Mouse (Mus musculus) CD4-positive naive resting alpha-beta T cell, adult 57 days (primary cell): ENCODE data around the gene Rpl3l. TPM values are rescaled to one million over a fixed set of nuclear protein-coding genes. Genes with fewer than 3 reads are reported as not detected.

Source experiments
- total RNA-seq: library from RNA; stranded (reverse); gene quantifications from one replicate; pipeline ENCODE4 v1.2.4, GENCODE M21; 2023

Gene Rpl3l
- not detected for total RNA-seq

DNA sequence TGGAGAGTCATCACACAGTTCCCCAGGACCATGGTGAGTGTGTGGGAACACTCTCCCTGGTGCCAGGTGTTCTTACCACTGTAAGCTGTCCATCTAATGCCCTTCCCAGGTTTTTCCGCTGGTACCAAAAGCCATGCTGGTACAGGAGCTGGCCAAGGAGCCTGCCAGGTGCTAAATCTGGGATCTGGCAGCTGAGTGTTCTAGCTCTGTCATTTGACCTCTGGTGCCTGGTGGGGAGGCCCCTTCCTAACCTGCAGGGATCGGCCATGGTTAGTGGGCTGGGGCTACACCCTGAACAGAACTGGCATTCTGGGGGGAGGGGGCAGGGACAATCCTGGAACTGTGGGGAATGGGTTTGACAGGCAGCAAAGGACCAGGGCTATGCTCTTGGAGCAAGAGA is at the start of gene Rpl3l:
Gene Rpl3l (plus strand): TSS at position 203 of the 400 bp plus-strand sequence.

DNA sequence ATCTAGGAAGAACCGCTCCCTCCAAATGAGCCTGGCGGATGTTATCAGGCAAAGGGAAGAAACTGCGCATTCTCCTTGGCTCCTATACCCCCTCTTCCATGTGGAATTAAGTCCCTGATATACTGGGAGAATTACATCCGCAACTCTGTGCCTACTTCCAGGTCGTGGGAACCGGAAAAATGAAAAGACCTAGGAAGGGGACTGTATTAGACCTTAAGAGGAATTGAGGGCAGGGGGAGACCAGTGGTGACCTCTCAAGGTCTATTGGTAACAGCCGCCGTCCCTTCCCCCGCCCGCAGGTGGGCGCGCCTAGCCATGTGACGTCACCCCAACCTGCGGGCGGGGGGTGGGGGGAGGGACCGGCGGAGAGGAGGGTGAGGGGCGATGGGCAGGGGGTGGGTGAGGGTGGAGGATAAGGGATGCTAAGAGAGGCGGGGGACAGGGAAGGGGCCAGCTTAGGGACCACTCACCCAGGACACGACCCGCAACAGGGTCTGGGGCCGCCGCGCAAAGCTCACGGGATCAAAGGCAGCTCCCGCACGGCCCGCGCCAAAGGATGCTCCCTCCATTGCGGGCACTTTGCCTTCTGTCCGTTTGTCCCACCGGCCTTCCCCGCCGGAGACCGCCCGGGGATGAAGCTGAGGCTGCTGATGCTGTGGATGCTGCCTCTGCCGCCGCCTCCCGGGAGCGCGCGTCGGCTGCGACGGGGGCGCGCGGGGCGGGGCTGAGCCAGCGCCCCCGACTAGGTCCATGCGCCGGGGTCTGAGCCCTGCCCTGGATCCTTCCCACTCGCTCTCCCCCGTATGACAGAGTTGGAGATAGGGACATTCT is 38.2 kb upstream of the Rpl3l start, which contains the start of gene Syngr3:
Gene Syngr3 (minus strand): TSS at position 705 of the 831 bp plus-strand sequence.

DNA sequence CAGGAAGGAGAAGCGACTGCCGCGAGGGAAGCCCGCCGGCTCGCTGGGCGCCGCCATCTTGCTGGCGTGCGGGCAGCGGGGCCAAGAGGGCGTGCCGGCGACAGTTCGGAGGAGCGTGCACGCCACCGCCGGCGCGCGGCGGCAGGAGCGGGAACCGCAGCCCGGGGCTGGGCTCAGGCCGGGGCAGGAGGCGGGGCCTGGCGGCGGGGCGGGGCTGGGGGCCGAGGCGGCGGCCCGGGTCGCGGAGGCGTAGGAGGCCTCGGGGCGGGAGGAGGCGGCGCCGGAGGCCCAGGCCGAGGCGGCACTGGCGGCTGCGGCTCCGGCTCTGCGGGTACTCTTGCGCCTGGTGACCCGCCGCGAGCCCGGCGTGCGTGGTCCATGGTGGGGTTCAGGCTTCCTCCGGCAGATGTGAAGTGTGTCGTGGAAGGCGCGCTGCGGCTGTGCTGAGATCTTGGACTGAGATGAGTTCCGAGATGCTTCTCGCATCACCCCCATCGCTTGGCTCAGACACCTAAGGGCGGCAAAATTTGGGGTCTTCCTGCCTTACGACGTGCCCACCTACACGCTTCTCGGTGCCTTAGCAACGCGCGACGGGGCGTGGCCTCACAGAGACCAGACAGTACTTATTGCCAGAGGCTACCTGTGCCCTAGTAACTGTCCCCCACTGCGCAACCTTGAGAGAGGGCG is 31.5 kb upstream of the Rpl3l start, which contains the start of the genes Gfer and Noxo1:
Gene Gfer (minus strand): TSS at position 146 of the 687 bp plus-strand sequence.
Gene Noxo1 (plus strand): TSS at position 224 of the 687 bp plus-strand sequence.

DNA sequence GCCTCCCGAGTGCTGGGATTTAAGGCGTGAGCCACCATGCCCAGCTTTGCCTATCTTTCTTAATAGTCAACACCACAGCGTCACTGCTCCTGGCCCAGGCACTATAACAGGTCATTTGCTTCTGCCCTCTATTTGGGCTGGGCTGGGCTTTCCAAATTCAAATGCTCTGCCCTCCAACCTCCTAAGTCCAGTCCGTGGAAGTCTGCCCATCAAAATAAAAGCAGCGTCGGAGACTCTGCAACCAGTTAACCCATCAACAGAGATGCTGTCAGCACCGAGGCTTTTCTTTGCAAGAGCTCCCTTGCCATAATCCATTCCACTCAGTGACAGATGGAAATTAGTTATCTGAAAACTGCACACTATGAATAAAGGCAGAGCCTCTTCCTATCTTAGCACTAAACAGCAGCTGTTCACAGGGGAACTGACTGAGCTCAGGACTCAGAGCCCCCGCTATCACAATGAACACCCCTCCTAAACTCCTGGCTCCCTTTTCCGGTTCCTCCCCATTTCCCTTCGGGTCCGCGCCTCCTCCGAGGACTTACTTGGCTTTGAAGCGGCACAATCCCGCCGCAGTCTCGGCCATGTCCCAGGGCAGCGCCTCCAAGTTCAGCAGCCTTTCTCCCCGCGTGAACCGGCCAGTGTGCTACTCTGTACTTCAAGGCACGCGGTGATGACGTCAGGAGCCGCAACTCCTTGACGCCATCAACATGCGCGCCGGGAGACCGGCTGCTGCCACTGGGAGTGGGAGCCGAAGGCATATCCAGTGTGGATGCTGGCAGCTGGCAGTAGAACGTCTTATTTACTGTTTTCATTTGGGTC is 20.4 kb upstream of the Rpl3l start, which contains the start of gene Tbl3:
Gene Tbl3 (minus strand): TSS at position 679 of the 819 bp plus-strand sequence.

DNA sequence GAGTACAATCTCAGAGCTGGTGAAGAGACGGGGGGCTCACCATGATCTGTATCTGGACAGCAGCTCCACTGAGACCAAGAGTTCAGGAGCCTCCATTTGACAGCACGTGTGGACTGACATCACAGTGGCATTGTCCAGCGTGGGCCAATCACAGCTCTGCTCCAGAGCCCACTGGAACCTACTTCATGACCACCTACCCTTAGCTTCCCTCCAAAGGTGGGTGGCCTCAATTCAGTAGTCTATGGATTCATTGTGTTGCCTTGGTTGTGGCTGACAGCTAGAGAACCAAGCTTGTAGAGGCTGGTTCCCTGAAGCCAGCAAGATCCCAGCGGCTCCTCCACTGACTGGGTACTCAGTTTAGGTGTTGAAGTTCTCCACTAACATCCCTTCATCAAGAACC is 9.7 kb upstream of the Rpl3l start, which contains the start of the genes Rnf151 and Rps2:
Gene Rnf151 (minus strand): TSS at position 121 of the 400 bp plus-strand sequence.
Gene Rps2 (plus strand): TSS at position 174 of the 400 bp plus-strand sequence.

DNA sequence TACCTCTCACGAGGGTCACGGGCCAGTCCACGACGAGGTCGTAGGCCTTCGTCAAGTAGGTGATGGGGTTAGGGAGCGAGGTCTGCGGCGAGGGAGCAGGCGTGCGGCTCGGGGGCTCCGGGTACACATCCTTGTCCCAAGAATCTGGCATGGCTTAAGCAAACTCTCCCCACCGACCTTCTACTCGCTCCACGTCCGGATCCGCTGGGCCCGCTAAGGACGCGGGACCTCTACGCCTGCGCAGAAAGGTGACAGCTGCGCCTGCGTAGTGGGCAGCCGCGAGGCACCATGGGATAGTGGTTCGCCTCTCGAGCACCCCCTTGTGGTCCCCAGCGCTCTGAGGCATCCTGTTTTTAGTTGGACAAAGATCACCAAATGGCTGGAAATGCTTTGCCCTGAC is 3.4 kb upstream of the Rpl3l start, which contains the start of gene Ndufb10:
Gene Ndufb10 (minus strand): TSS at position 295 of the 400 bp plus-strand sequence.

DNA sequence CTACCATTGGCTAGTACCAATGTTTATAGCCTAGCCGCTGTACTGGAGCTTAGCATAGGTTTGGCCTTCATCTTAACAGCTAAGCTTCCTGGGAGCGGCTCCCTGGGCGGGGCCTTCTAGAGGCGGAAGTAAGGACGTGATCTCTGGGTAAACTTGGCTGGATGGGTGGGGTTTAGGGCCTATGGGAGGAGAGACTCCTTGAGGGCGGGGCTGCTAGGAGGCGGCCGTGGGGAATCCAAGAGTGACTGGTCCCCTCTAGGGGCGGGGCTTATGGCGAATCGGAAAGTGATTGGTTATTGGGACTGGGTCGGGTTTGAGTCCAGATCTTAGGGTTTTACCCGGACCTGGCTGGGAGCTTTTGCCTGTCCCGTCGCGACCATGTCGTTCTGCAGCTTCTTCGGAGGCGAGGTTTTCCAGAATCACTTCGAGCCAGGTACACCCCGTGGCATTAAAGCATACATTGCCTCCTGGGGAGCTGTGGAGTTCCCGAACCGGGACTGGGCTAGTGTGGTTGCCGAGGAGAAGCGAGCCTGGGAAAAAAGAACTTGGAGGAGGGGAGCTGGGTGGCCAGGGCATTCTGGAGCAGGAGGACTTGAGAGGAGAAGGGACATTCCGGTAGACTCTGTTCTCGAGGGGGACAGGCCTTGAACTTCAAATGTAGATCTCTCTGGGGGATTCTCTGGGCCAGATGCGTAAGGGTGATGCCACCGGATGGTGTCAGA is 8.9 kb downstream of the Rpl3l start, which contains the start of gene Msrb1:
Gene Msrb1 (plus strand): TSS at position 313 of the 722 bp plus-strand sequence.

DNA sequence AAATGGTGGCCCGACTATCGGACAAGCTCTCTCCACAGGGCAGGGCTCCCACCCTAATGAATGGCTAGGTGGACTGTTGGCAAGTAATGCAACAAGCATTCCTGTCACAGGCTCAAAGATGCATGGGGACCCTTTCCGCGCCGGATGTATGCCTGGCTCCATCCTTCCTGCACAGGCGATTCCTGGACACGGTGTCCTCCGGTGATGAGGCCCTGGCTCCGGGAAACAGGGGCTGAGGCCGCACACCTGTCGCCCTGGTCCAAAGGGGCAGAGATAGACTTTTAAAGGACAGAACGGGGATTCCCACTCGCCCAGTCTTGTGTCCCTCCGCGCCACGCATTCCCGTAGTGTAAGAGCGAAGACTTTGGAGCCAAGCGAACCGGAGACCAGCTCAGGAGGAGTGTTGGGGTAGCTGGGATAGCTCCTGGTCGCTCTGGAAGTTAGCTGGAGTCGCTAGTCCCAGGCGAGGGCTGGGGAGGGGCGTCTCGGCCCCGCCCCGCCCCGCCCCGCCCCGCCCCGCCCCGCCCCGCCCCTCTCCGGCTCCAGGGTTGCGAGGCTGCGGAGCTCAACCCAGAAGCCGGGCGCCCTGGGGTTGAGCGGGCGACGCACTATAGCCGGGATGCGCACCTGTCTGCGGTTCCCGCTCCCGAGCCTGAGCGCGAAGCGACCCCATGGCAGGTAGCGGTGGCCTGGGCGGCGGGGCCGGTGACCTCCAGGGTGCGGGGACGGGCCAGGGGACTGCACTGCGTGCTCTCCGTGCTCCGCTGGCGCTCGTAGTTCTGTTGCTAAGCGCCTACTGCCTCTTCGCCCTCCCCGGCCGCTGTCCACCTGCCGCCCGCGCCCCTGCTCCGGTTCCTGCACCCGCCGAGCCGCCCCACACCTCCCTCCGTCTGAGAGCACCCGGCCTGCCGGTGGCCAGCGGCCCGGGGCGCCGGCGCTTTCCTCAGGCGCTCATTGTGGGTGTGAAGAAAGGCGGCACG is 25.1 kb downstream of the Rpl3l start, which contains the start of gene Hs3st6:
Gene Hs3st6 (plus strand): TSS at position 574 of the 980 bp plus-strand sequence.

Other genes with a start within 250 kb of the Rpl3l start
- 23.8 TPM for gene Mlst8, start 248.7 kb upstream of the Rpl3l start, total RNA-seq
- not detected for gene Caskin1, start 239.2 kb upstream of the Rpl3l start, total RNA-seq
- 179 TPM for gene Traf7, start 199.9 kb upstream of the Rpl3l start, total RNA-seq
- 1.5 TPM for gene Rab26, start 193.6 kb upstream of the Rpl3l start, total RNA-seq
- 107 TPM for gene Pkd1, start 178.0 kb upstream of the Rpl3l start, total RNA-seq
- 62.2 TPM for gene Tsc2, start 95.2 kb upstream of the Rpl3l start, total RNA-seq
- 4.5 TPM for gene Nthl1, start 95.1 kb upstream of the Rpl3l start, total RNA-seq
- 0.74 TPM for gene Slc9a3r2, start 77.5 kb upstream of the Rpl3l start, total RNA-seq
- not detected for gene Npw, start 69.4 kb upstream of the Rpl3l start, total RNA-seq
- gene Zfp598, start 58.1 kb upstream of the Rpl3l start, total RNA-seq, result 65.9 TPM
- not detected for gene Syngr3, start 37.9 kb upstream of the Rpl3l start, total RNA-seq
- 19.5 TPM for gene Gfer, start 31.7 kb upstream of the Rpl3l start, total RNA-seq
- gene Noxo1, start 31.6 kb upstream of the Rpl3l start, total RNA-seq, result 3.9 TPM
- gene Tbl3, start 20.2 kb upstream of the Rpl3l start, total RNA-seq, result 24.9 TPM
- not detected for gene Rnf151, start 9.8 kb upstream of the Rpl3l start, total RNA-seq
- 1,499 TPM for gene Rps2, start 9.7 kb upstream of the Rpl3l start, total RNA-seq
- 70.6 TPM for gene Ndufb10, start 3.3 kb upstream of the Rpl3l start, total RNA-seq
- 37.8 TPM for gene Msrb1, start 8.8 kb downstream of the Rpl3l start, total RNA-seq
- not detected for gene Hs3st6, start 25.2 kb downstream of the Rpl3l start, total RNA-seq
- gene Meiob, start 76.5 kb downstream of the Rpl3l start, total RNA-seq, result not detected
- gene Hagh, start 112.3 kb downstream of the Rpl3l start, total RNA-seq, result 33.2 TPM
- 2.7 TPM for gene Fahd1, start 122.5 kb downstream of the Rpl3l start, total RNA-seq
- gene Igfals, start 138.2 kb downstream of the Rpl3l start, total RNA-seq, result not detected
- gene Nubp2, start 158.5 kb downstream of the Rpl3l start, total RNA-seq, result 52.8 TPM
- 31.2 TPM for gene Spsb3, start 158.8 kb downstream of the Rpl3l start, total RNA-seq
- 59.7 TPM for gene Eme2, start 167.3 kb downstream of the Rpl3l start, total RNA-seq
- 45.5 TPM for gene Mrps34, start 167.3 kb downstream of the Rpl3l start, total RNA-seq
- gene Nme3, start 168.7 kb downstream of the Rpl3l start, total RNA-seq, result 26.5 TPM
- 237 TPM for gene Mapk8ip3, start 209.2 kb downstream of the Rpl3l start, total RNA-seq
- gene Jpt2, start 232.9 kb downstream of the Rpl3l start, total RNA-seq, result 21.3 TPM